Mouse (Mus musculus) midbrain, embryonic 16.5 days (tissue): Measurements from ENCODE around the gene Rab3ip. TPM values are rescaled to one million over a fixed set of nuclear protein-coding genes. Genes with fewer than 3 reads are reported as not detected.
A peak's percentile ranks its signal among the peaks of the same experiment; 100 is the strongest.

Experiments used
- ATAC-seq: fragments of 200-750 bp; cut with Nextera tagmentation; 2 replicates; pipeline ENCODE4 v1.8.0; 2017; ENCODE audit warnings: moderate TSS enrichment
- H3K27ac ChIP-seq: fragments of 300-500 bp; sonication (generic); 2 replicates; pipeline ENCODE4 v1.5.1; 2014; ENCODE audit warnings: mild to moderate bottlenecking, low read length, mixed read lengths
- H3K27me3 ChIP-seq: fragments of 300-500 bp; sonication (generic); 2 replicates; pipeline ENCODE4 v1.6.1; 2014; ENCODE audit warnings: low read depth, low read length, mixed read lengths; ENCODE audit not compliant: control insufficient read depth, insufficient read depth
- H3K36me3 ChIP-seq: fragments of 300-500 bp; sonication (generic); 2 replicates; pipeline ENCODE4 v1.6.1; 2014; ENCODE audit warnings: mild to moderate bottlenecking, low read length, moderate library complexity, mixed read lengths; ENCODE audit not compliant: control insufficient read depth, insufficient read depth
- H3K4me1 ChIP-seq: fragments of 300-500 bp; sonication (generic); 2 replicates; pipeline ENCODE4 v1.6.1; 2014; ENCODE audit warnings: mild to moderate bottlenecking, low read length, mixed read lengths; ENCODE audit not compliant: control insufficient read depth, insufficient read depth
- H3K4me2 ChIP-seq: fragments of 300-500 bp; sonication (generic); 2 replicates; pipeline ENCODE4 v1.6.1; 2014; ENCODE audit warnings: mild to moderate bottlenecking, low read length, mixed read lengths
- H3K4me3 ChIP-seq: fragments of 300-500 bp; sonication (generic); 2 replicates; pipeline ENCODE4 v1.5.1; 2014; ENCODE audit warnings: low read depth, mild to moderate bottlenecking, low read length, moderate library complexity, mixed read lengths
- H3K9ac ChIP-seq: fragments of 300-500 bp; sonication (generic); 2 replicates; pipeline ENCODE4 v1.6.1; 2014; ENCODE audit warnings: low read depth, low read length, mixed read lengths
- H3K9me3 ChIP-seq: fragments of 300-500 bp; sonication (generic); replicated peaks from 2 replicates; pipeline ENCODE4 v1.6.1; 2014; ENCODE audit warnings: mild to moderate bottlenecking, low read length, mixed read lengths; ENCODE audit not compliant: control insufficient read depth, poor library complexity, severe bottlenecking
- WGBS: fragments of 180-500 bp; shearing (Covaris S2); extraction: QIAGEN DNeasy Blood & Tissue Kit; methylation state at CpG from one replicate; pipeline ENCODE4 v1.1.7; 2014; 5-methylcytosine and 5-hydroxymethylcytosine counted together
- polyA plus RNA-seq: library from polyadenylated mRNA; unstranded; fragments of >200 nt; fragmentation: Nextera tagmentation; extraction: Ambion mirVana; gene quantifications from 2 replicates; pipeline ENCODE4 v1.2.1, GENCODE M21; 2015

The Rab3ip gene
- 40.4 and 45.1 TPM in 2 replicates for polyA plus RNA-seq

DNA sequence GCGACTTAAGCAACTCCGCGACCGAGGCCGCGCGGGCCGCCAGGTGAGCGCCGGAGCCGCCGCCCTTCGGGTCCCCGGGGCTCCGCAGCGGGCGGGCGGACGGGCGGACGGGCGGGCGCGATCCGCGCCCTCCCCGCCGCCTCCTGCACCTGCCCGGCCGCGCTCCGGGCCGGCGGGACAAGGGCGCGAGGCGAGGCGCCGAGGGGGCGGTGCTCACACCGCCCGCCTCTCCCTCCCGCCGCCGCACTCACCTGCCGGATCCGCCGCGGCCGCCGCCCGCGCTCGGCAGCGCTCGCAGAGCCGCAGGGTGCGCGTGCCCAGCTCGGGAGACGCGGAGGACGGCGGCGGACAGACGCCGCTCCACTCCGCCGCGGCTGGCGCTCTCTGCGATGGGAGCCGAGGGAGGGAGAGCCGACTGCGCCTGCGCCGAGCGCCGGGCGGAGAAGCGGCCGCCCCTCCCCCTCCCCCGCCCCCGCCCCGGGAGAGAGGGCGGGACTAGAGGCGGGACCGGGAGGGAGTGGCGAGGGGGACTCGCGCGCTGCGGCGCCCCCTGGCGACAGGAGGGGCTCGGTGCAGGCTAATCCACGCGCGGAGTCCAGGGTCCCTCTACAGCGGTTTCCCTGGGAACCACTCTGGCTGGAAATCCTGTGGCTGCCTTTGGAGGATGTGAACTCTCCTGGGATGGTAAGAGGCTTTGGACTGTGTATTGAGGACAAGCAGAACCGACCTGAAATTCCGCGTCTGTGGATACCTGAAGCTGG, at the start of gene Rab3ip:
Gene Rab3ip (minus strand): TSS at position 761 of the 761 bp plus-strand sequence.
- H3K36me3 ChIP-seq = no peaks in the 10 kb centered on the region
- H3K9me3 ChIP-seq = no peaks in the 10 kb centered on the region
- under 1% methylated on average over 57 of the region's 103 CpGs for WGBS
- no peaks in the 10 kb centered on the region for H3K27me3 ChIP-seq
- peak; percentile 94 for ATAC-seq
- peak within 1 kb of the TSS; percentile 87 for H3K4me3 ChIP-seq
- H3K27ac ChIP-seq = peak within 1 kb of the TSS; percentile 88
- H3K9ac ChIP-seq = peak within 1 kb of the TSS; percentile 81
- peak within 1 kb of the TSS; percentile 88 for H3K4me2 ChIP-seq
- peaks cover 17% of the 10 kb centered on the region for H3K4me1 ChIP-seq

DNA sequence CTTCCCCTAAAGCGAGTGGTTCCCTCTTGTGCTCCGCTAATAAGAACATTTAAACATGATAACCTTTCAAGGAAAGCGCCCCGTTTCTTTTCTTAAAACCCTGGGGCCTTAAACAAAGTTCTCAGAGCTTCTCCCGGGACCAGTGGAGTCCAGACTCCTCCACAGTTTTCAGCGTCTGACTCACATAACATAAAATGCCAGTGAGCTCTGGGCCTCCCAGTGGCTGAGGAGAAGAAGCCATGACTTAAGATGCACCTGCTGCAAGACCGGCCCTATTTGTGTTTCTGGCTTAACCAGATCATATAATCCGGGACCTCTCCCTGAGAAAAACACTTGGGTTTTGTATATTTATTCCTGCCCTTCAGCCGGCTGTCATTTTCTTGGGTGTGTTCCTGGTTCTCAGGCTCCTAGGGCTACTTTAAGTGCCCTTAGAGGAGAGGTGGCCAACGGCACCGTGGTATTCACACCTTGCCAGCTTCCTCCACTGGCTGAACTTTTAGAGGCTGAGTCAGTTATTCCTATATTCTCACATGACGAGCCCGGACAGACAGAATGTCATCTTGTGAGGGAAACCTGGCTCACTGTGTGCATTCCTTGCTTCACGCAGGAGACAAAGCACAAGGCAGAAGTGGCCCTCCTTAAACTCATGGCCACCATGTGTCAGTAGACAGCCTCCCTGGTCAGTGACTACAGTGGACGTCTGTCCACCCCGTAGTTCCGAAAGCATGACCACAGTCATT, 48.3 kb upstream of the Rab3ip start:
- no peak overlapping the region for H3K4me2 ChIP-seq
- ATAC-seq = no peak
- no peak overlapping the region for H3K4me3 ChIP-seq
- H3K27me3 ChIP-seq = no peaks in the 10 kb centered on the region
- no peak overlapping the region for H3K9ac ChIP-seq
- H3K36me3 ChIP-seq = no peaks in the 10 kb centered on the region
- no peaks in the 10 kb centered on the region for H3K9me3 ChIP-seq
- no peaks in the 10 kb centered on the region for H3K4me1 ChIP-seq
- no peak overlapping the region for H3K27ac ChIP-seq
- WGBS = 86% methylated on average over 17 of the region's 17 CpGs

DNA sequence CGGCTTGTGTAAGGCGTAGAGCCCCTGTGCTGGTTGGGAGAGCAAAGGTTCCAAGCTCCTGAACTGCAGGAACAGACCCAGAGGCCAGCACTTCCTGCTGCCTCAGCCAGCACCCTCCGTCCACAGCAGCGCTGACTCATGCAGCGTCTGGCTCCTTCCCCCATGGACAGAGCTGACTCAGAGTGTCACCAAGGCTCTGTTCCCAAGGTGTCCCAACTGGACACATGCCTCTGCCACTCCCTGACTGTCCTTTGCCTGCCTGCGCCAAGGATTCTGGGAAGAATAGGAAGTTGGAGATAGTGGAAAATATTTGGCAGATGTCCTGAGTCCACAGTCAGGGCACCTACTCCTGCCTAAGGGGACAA, 45.6 kb upstream of the Rab3ip start:
- no peak for ATAC-seq
- Histone ChIP-seq H3K4me3 (no peak overlapping the region), H3K9ac (no peak overlapping the region), H3K9me3 (no peaks in the 10 kb centered on the region), H3K27me3 (no peaks in the 10 kb centered on the region), H3K36me3 (no peaks in the 10 kb centered on the region), H3K4me1 (no peaks in the 10 kb centered on the region), H3K4me2 (no peak overlapping the region), H3K27ac (no peak overlapping the region)
- WGBS = 84% methylated on average over 6 of the region's 6 CpGs

DNA sequence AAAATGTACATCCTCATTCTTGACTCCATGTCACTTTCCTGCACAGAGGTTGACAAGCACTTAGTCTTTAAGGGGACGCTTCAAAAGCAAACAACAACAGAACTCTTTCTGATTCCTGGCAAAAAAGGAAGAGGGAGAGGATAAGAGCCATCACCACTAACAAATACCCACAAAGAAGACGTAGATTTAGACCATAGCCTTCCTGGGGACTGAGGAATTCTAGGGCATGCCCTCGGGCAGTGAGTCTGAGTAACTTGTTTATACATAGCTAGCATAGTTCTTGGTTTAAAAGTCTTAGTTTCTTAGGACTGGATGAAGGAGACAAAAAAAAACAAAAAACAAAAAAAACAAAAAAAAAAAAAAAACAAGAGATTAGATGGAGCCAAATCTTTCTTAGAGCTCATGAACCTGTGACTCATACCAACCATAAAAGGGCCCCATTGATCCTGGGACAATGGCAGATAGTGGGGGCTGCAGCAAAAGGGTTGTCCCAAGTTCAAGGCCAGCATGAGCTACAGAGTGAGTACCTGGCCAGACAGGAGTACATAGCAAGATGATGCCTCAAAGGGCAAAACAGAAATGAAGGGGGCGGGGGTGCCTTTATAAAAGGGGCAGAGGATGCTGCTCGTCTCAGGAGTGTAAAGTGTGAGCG, 45.1 kb upstream of the Rab3ip start:
- Histone ChIP-seq H3K27ac (no peak overlapping the region), H3K9me3 (no peaks in the 10 kb centered on the region), H3K9ac (no peak overlapping the region), H3K4me3 (no peak overlapping the region), H3K27me3 (no peaks in the 10 kb centered on the region), H3K36me3 (no peaks in the 10 kb centered on the region), H3K4me1 (no peaks in the 10 kb centered on the region), H3K4me2 (no peak overlapping the region)
- 73% methylated on average over 6 of the region's 6 CpGs for WGBS
- ATAC-seq = no peak

DNA sequence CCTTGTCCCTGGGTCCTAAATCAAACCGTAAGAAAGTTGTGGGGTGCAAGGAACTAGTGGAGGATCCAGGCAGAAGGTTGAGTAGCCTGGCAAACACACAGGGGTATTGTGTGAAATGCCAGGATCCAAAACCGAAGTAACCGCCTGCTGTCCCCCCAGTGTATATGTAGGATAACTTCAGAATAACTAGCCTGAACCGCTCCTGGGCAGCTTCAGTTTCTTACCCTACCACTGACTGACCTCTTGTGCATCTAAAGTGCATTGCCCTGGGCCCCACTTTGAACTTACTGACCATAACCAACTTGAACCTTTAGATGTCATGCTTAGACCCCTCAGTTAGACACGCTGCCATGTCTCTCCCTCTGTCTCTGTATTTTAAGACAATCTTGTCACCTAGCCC, 44.6 kb upstream of the Rab3ip start:
- H3K27me3 ChIP-seq = no peaks in the 10 kb centered on the region
- no peak overlapping the region for H3K9ac ChIP-seq
- no peak overlapping the region for H3K4me2 ChIP-seq
- ATAC-seq = no peak
- H3K4me3 ChIP-seq = no peak overlapping the region
- 81% methylated on average over 5 of the region's 5 CpGs for WGBS
- H3K36me3 ChIP-seq = no peaks in the 10 kb centered on the region
- H3K9me3 ChIP-seq = no peaks in the 10 kb centered on the region
- H3K4me1 ChIP-seq = no peaks in the 10 kb centered on the region
- H3K27ac ChIP-seq = no peak overlapping the region

DNA sequence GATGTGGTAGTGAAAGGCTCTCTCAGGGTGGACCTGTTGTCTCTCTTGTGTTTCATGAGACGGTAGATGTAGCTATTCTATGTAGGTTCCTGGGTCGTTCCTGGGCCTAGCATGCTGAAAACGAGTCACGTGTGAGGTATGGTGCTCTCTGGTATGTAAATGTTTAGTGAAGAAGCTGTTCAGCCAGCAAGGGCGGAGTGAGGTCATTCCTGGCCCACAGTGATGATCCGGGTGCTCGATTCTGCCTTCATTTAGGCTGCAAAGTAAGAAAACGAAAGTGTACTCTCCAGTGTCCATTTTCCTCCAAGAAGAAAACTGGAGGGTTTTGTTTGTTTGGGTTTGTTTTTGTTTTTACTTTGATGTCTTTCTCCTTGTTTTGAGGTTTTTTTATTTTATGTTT, 43.4 kb upstream of the Rab3ip start:
- no peak for ATAC-seq
- H3K27ac ChIP-seq = no peak overlapping the region
- no peaks in the 10 kb centered on the region for H3K9me3 ChIP-seq
- no peaks in the 10 kb centered on the region for H3K36me3 ChIP-seq
- 91% methylated on average over 8 of the region's 8 CpGs for WGBS
- no peaks in the 10 kb centered on the region for H3K4me1 ChIP-seq
- no peaks in the 10 kb centered on the region for H3K27me3 ChIP-seq
- no peak overlapping the region for H3K4me2 ChIP-seq
- no peak overlapping the region for H3K9ac ChIP-seq
- no peak overlapping the region for H3K4me3 ChIP-seq

DNA sequence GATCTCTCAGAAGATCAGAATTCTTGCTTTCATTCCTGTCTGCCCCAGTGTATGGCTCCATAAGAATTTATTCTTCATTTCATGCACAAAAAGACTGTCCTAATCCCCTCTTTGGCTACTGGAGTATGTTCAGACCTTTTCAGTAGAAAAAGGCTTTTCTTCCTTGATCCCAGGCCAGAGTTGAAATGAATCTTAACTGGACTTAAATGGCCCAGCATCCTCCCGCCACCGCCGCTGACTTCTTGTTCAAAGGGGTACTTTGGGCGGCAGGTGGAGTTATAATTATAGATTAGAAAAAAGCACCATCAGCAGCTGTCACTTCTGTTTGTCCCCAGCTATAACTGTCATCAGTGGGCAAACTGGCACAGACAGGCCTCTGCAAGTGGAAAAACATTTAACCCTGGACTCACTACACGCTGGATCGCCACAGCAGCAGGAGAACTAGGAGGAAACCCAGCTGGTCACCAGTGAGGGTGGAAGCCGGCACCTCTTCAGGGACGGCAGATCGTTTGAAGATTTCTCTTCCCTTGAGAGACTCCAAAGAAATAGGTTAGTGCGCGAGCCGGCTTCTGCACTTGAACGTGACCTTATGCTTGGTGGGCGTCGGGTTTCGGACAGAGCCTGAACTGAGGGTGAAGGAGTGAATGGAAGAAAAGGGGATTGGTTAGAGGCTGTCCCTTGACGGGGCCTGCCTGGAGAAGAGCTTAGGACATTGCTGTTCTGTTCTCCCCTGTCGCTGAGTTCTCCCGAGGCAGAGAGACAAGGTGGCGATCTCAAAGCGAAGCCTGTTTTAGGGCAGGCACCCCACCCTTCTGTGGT, 35.9 kb upstream of the Rab3ip start, which contains the start of gene Best3:
Gene Best3 (plus strand): TSS at position 51 of the 819 bp plus-strand sequence.
- Histone ChIP-seq H3K27ac (no peak within 1 kb of the TSS), H3K4me2 (peak within 1 kb of the TSS; percentile 18; the same call in 1 of the 2 replicates), H3K27me3 (no peaks in the 10 kb centered on the region), H3K4me1 (peaks cover 14% of the 10 kb centered on the region), H3K9ac (no peak within 1 kb of the TSS), H3K4me3 (no peak within 1 kb of the TSS), H3K9me3 (no peaks in the 10 kb centered on the region), H3K36me3 (no peaks in the 10 kb centered on the region)
- ATAC-seq = peak; percentile 49; the same call in 1 of the 2 replicates
- 18% methylated on average over 21 of the region's 21 CpGs for WGBS

DNA sequence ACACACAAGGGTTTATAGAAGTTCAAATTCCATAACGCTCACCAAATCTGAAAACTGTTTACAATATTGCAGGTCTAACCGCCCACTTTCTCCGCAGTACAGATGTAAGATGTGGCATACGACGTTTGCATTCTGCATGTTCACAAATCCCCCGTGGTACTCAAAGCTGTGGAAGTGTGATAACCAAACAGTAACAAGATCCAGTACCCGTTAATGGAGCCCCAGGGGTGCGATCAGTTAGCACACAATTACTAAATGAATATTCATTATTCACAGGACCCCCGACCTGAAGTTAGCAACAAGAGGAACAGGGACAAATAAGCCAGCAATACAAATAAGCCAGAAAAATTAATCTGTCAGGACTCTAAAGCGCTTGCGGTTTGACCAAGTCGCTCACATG, 34.3 kb upstream of the Rab3ip start:
- H3K4me2 ChIP-seq = no peak overlapping the region
- H3K4me1 ChIP-seq = peaks cover 14% of the 10 kb centered on the region
- H3K27ac ChIP-seq = no peak overlapping the region
- WGBS = 49% methylated on average over 12 of the region's 12 CpGs
- H3K36me3 ChIP-seq = no peaks in the 10 kb centered on the region
- no peaks in the 10 kb centered on the region for H3K27me3 ChIP-seq
- H3K9me3 ChIP-seq = no peaks in the 10 kb centered on the region
- no peak overlapping the region for H3K4me3 ChIP-seq
- ATAC-seq = no peak
- H3K9ac ChIP-seq = no peak overlapping the region
